Mouse (Mus musculus) adipocyte (in vitro differentiated cells): ENCODE results near the gene Tmem88b.
"Not testable (repeated sequence)": the region's sequence is repeated elsewhere in the genome, so short reads cannot be mapped to it uniquely, and the experiment has no call there.

Experiments used
- DNase-seq: peaks from one replicate; pipeline ENCODE4 v3.0.0-alpha.2; 2016; ENCODE audit warnings: low spot score

Gene Tmem88b

GRCm38 (mm10) chr4:155788833-155789232 is 3.2 kb upstream of the Tmem88b start:
- not testable (repeated sequence) for DNase-seq

GRCm38 (mm10) chr4:155788300-155788699 is 2.6 kb upstream of the Tmem88b start:
- no peak for DNase-seq

GRCm38 (mm10) chr4:155785246-155785645 is 428 bp downstream of the Tmem88b start:
- DNase-seq: no peak

GRCm38 (mm10) chr4:155784081-155784701 is 1.5 kb downstream of the Tmem88b start:
- peak; percentile 78 for DNase-seq

GRCm38 (mm10) chr4:155783486-155784080 is 2.1 kb downstream of the Tmem88b start:
- DNase-seq: no peak

GRCm38 (mm10) chr4:155780895-155781294 is 4.8 kb downstream of the Tmem88b start:
- DNase-seq: peak; percentile 88

- DNase-seq: no peak
These were observed 6.2 kb downstream of the Tmem88b start for GRCm38 (mm10) chr4:155779498-155779897.

- DNase-seq: peak; percentile 78
These were observed 7.9 kb downstream of the Tmem88b start for GRCm38 (mm10) chr4:155777816-155778215.

- DNase-seq: peak; percentile 82
These were observed 8.9 kb downstream of the Tmem88b start for GRCm38 (mm10) chr4:155776704-155777335.

GRCm38 (mm10) chr4:155775855-155776254 is 9.8 kb downstream of the Tmem88b start:
- peak; percentile 62 for DNase-seq

- peak; percentile 43 for DNase-seq
These were observed 10.5 kb downstream of the Tmem88b start for GRCm38 (mm10) chr4:155774971-155775740.

GRCm38 (mm10) chr4:155774280-155774754 is 11.4 kb downstream of the Tmem88b start, which contains the start of gene Vwa1:
Gene Vwa1, minus strand, starts transcription at chr4:155774698.
- no peak for DNase-seq

- no peak for DNase-seq
These were observed 12.2 kb downstream of the Tmem88b start for GRCm38 (mm10) chr4:155773335-155774078.

- no peak for DNase-seq
These were observed 12.9 kb downstream of the Tmem88b start for GRCm38 (mm10) chr4:155772786-155773185.

GRCm38 (mm10) chr4:155771706-155772105 is 14.0 kb downstream of the Tmem88b start:
- no peak for DNase-seq

GRCm38 (mm10) chr4:155770626-155771025 is 15.0 kb downstream of the Tmem88b start:
- DNase-seq: no peak

- peak; percentile 90 for DNase-seq
These were observed 15.7 kb downstream of the Tmem88b start for GRCm38 (mm10) chr4:155769880-155770512.

GRCm38 (mm10) chr4:155769496-155769879 is 16.2 kb downstream of the Tmem88b start:
- no peak for DNase-seq

- peak; percentile 51 for DNase-seq
These were observed 23.3 kb downstream of the Tmem88b start for GRCm38 (mm10) chr4:155762357-155762756.

- peak; percentile 49 for DNase-seq
These were observed 24.1 kb downstream of the Tmem88b start for GRCm38 (mm10) chr4:155761356-155762099.
